Mouse (Mus musculus): ENCODE measurements around the gene Naa16. TPM values are rescaled to one million over a fixed set of nuclear protein-coding genes. Genes with fewer than 3 reads are reported as not detected.

Naa16 gene
- polyA plus RNA-seq, 1 experiment from 2014 or later = 44.0 TPM

GRCm38 (mm10) chr14:79280456-79280855 is 110.1 kb downstream of the Naa16 start:
- Histone ChIP-seq H3K4me1 (peaks cover 13% of the 10 kb centered on the region), H3K9ac (no peak overlapping the region), H3K4me3 (replicated peaks) (no peak overlapping the region), H3K27ac (no peak overlapping the region), H3K27me3 (peaks cover 3% of the 10 kb centered on the region; the same call in 1 of the 2 replicates), H3K9me3 (no peaks in the 10 kb centered on the region), H3K4me2 (no peak overlapping the region), H3K36me3 (replicated peaks) (no peaks in the 10 kb centered on the region)
- WGBS = 85% methylated on average over 9 of the region's 9 CpGs
- ATAC-seq (ENCODE audit: low FRiP score) = no peak

DNA sequence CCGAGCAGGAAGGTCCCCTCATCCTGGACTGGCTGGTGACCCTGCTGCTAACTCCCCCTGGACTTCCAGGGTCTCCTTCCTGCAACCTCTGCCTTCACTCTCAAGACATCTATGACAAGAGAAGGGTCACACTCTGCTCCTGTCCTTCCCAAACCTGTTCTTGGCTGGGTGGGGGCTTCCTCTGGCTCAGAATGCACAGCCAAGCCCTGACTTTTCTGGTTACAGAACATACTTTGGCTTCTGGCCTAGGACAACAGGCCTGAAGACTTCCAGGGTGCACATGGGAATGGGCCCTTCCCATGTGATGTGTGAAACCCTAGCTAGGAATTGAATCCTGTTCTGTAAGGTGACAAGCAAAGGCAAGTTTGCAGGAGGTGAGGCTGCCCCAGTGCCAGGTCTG is 111.1 kb downstream of the Naa16 start:
- no peak for ATAC-seq (ENCODE audit: low FRiP score)
- Histone ChIP-seq H3K9me3 (no peaks in the 10 kb centered on the region), H3K27ac (no peak overlapping the region), H3K4me1 (peaks cover 14% of the 10 kb centered on the region), H3K27me3 (peaks cover 3% of the 10 kb centered on the region; the same call in 1 of the 2 replicates), H3K9ac (no peak overlapping the region), H3K4me2 (no peak overlapping the region), H3K4me3 (replicated peaks) (no peak overlapping the region), H3K36me3 (replicated peaks) (no peaks in the 10 kb centered on the region)
- 63% methylated on average over 1 of the region's 1 CpGs for WGBS

GRCm38 (mm10) chr14:79278927-79279326 is 111.7 kb downstream of the Naa16 start:
- Histone ChIP-seq H3K4me1 (peaks cover 16% of the 10 kb centered on the region), H3K9me3 (no peaks in the 10 kb centered on the region), H3K27me3 (peaks cover 3% of the 10 kb centered on the region; the same call in 1 of the 2 replicates), H3K4me3 (replicated peaks) (no peak overlapping the region), H3K9ac (no peak overlapping the region), H3K36me3 (replicated peaks) (no peaks in the 10 kb centered on the region), H3K27ac (no peak overlapping the region), H3K4me2 (no peak overlapping the region)
- ATAC-seq (ENCODE audit: low FRiP score) = no peak
- 86% methylated on average over 4 of the region's 4 CpGs for WGBS

- Histone ChIP-seq H3K4me1 (peaks cover 22% of the 10 kb centered on the region), H3K4me2 (no peak overlapping the region), H3K9me3 (no peaks in the 10 kb centered on the region), H3K9ac (no peak overlapping the region), H3K27ac (no peak overlapping the region), H3K4me3 (replicated peaks) (no peak overlapping the region), H3K36me3 (replicated peaks) (no peaks in the 10 kb centered on the region), H3K27me3 (peaks cover 3% of the 10 kb centered on the region; the same call in 1 of the 2 replicates)
- 39% methylated on average over 7 of the region's 7 CpGs for WGBS
- ATAC-seq (ENCODE audit: low FRiP score) = no peak
Measured at GRCm38 (mm10) chr14:79277922-79278321, 112.7 kb downstream of the Naa16 start.

GRCm38 (mm10) chr14:79275870-79276395 is 114.6 kb downstream of the Naa16 start:
- no peaks in the 10 kb centered on the region for H3K36me3 ChIP-seq (replicated peaks)
- no peak; the same call in 1 of the 2 replicates for ATAC-seq (ENCODE audit: low FRiP score)
- no peak overlapping the region for H3K9ac ChIP-seq
- no peaks in the 10 kb centered on the region for H3K9me3 ChIP-seq
- H3K27ac ChIP-seq = no peak overlapping the region
- H3K4me3 ChIP-seq (replicated peaks) = no peak overlapping the region
- peaks cover 3% of the 10 kb centered on the region; the same call in 1 of the 2 replicates for H3K27me3 ChIP-seq
- peaks cover 22% of the 10 kb centered on the region for H3K4me1 ChIP-seq
- 81% methylated on average over 8 of the region's 8 CpGs for WGBS
- no peak overlapping the region for H3K4me2 ChIP-seq

- Histone ChIP-seq H3K9me3 (no peaks in the 10 kb centered on the region), H3K4me3 (replicated peaks) (no peak overlapping the region), H3K4me2 (no peak overlapping the region), H3K36me3 (replicated peaks) (no peaks in the 10 kb centered on the region), H3K9ac (no peak overlapping the region), H3K27me3 (peaks cover 3% of the 10 kb centered on the region; the same call in 1 of the 2 replicates), H3K27ac (no peak overlapping the region), H3K4me1 (peaks cover 22% of the 10 kb centered on the region)
- WGBS = 62% methylated on average over 3 of the region's 3 CpGs
- no peak for ATAC-seq (ENCODE audit: low FRiP score)
Measured at GRCm38 (mm10) chr14:79275441-79275840, 115.1 kb downstream of the Naa16 start.

Other genes starting within 250 kb of the Naa16 start
- gene Zfp957, start 143.4 kb downstream of the Naa16 start, polyA plus RNA-seq (2016; fragmentation: Nextera tagmentation; extraction: Ambion mirVana) = not detected in 2 replicates
- 70.2 and 86.8 TPM in 2 replicates for gene Rgcc, start 89.1 kb downstream of the Naa16 start, polyA plus RNA-seq (2016; fragmentation: Nextera tagmentation; extraction: Ambion mirVana)
- 8.5 and 11.1 TPM in 2 replicates for gene Mtrf1, start 7.0 kb upstream of the Naa16 start, polyA plus RNA-seq (2016; fragmentation: Nextera tagmentation; extraction: Ambion mirVana)
- 22.4 and 23.4 TPM in 2 replicates for gene Kbtbd7, start 35.7 kb upstream of the Naa16 start, polyA plus RNA-seq (2016; fragmentation: Nextera tagmentation; extraction: Ambion mirVana)
- gene Kbtbd6, start 61.1 kb upstream of the Naa16 start, polyA plus RNA-seq (2016; fragmentation: Nextera tagmentation; extraction: Ambion mirVana) = 6.1 and 6.2 TPM in 2 replicates
- gene Elf1, start 90.4 kb upstream of the Naa16 start, polyA plus RNA-seq (2016; fragmentation: Nextera tagmentation; extraction: Ambion mirVana) = 5.7 and 6.2 TPM in 2 replicates
- 55.9 and 56.7 TPM in 2 replicates for gene Wbp4, start 90.7 kb upstream of the Naa16 start, polyA plus RNA-seq (2016; fragmentation: Nextera tagmentation; extraction: Ambion mirVana)
- gene Sugt1, start 196.9 kb upstream of the Naa16 start, polyA plus RNA-seq (2016; fragmentation: Nextera tagmentation; extraction: Ambion mirVana) = 135 and 137 TPM in 2 replicates

All from forebrain, embryonic 12.5 days (tissue).